Mouse (Mus musculus) splenic B cell, adult 2 months (primary cell): ENCODE results near the gene Lrrc36.

Experiments
- DNase-seq: peaks from one replicate; pipeline ENCODE4 v3.0.0-alpha.2; 2011; ENCODE audit warnings: low read depth, low spot score
- H3K27me3 ChIP-seq: 2 replicates; pipeline ENCODE4 v1.6.1; 2012; ENCODE audit warnings: mild to moderate bottlenecking, low read length, moderate library complexity, mixed read lengths; ENCODE audit not compliant: control insufficient read depth, poor library complexity, insufficient read depth, severe bottlenecking
- H3K36me3 ChIP-seq: 2 replicates; pipeline ENCODE4 v1.6.1; 2012; ENCODE audit warnings: mild to moderate bottlenecking, low read length, moderate library complexity, mixed read lengths; ENCODE audit not compliant: control insufficient read depth, poor library complexity, insufficient read depth, severe bottlenecking

Gene Lrrc36

DNA sequence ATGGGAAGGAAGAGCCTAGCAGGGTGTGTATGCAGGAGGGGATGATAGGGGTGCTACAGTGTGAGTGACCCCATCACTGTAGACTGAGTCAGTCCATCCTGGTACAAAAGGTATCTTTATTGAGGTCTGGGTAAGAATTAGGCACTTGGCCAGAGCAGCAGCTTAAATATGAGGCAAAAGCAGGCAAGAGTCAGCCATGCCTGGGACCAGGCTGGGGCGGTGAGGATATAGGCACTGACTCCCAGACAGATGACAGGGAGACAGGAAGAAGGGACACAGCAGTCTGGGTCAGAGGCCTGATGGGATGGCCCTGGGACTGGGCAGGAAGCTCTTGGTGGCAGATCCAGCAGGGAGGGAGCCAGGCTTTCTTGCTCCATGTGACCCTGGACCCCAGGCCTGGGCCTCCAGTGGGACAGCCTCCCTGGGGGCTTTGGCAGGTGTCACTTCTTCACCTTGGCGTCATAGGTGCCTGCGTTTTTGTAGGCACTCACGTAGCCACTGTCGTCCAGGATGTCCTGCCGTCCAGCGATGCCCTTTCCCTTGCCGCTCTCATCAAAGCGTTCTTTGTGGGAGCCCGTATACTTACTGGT is 54.1 kb downstream of the Lrrc36 start:
- no peak for DNase-seq
- Histone ChIP-seq H3K36me3 (no peaks in the 10 kb centered on the region), H3K27me3 (no peaks in the 10 kb centered on the region)

DNA sequence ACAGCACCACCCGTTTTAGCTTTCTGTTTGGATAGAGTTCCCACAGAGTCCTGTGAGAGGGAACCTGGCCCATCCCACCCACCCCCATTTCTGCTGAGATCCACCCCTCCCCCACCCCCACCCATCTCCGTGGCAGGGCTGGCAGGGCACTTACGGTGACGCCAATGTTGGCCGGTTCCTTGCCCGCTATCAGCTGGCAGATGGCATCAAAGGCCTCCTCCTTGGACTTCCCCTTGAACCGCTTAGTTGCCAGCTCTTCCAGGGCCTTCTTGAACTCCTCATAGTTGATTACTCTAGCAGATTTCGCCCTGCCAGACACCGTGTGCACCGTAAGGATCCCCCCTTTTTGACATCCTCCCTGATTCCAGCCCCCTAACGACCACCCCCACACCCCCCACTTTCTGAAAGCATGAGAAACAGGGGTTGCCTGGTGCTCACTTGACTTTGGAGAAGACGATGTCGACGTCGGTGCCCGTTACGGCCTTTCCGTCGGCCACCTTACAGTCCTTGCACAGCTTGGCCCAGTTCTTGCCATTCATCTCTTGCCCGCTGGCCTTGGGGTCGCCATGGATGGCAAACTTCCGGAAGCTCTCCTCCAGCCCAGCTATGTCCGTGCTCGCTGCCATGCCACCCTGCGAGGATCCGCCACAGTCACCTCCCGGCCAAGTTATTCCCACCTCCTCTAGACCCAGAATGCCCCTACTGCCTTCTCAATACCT is 54.8 kb downstream of the Lrrc36 start:
- Histone ChIP-seq H3K36me3 (no peaks in the 10 kb centered on the region), H3K27me3 (no peaks in the 10 kb centered on the region)
- no peak for DNase-seq

DNA sequence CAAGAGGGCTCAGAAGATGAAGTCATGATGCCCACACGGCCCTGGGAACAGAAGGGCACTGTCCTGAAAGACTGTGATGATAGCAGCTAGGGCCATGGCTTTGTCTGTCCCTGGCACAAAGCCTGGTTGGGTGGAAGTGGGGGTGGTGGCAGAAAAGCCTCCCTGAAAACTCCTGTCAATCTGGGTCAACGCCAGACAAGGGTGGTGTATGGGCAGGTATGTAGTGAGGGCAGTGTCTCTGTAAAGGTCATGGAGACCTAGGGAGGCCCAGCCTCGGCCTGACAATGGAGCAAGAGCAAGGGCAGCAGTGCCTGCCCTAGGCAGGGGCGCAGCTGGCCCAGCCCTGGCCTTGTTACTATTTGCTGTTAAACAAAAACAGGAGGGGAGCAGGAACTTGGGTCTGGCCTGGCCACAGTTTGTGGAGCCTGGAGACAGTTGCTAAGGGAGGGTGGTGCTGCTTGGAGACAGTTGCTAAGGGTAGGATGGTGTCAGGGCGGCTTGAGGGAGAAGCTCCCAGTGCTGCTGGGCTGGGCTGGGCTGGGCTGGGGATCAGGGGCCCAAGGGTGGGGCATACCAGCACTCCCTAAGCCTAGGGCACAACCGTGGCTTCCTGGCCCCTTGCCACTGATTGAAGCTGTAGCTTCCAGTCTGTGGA is 55.8 kb downstream of the Lrrc36 start:
- DNase-seq: no peak
- no peaks in the 10 kb centered on the region for H3K36me3 ChIP-seq
- no peaks in the 10 kb centered on the region for H3K27me3 ChIP-seq

DNA sequence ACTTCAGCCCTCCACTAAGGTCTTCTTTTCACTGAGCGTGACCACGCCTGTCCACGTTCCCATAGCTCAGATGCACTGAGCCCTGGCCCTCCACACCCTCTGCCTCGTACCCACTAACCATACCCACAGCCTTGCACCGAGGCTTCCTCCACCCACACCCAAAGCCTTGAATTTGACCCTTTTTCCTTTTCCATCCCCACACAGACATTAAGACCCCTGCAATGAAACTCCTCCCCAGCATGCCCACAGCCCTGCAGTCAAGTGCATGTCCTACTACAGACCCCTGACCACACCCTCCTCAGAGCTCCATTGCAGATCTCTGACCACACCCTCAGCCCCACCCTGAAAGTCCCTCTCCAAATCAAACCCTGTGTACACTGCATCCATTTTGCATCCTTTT is 56.4 kb downstream of the Lrrc36 start:
- Histone ChIP-seq H3K27me3 (no peaks in the 10 kb centered on the region), H3K36me3 (no peaks in the 10 kb centered on the region)
- DNase-seq: no peak

DNA sequence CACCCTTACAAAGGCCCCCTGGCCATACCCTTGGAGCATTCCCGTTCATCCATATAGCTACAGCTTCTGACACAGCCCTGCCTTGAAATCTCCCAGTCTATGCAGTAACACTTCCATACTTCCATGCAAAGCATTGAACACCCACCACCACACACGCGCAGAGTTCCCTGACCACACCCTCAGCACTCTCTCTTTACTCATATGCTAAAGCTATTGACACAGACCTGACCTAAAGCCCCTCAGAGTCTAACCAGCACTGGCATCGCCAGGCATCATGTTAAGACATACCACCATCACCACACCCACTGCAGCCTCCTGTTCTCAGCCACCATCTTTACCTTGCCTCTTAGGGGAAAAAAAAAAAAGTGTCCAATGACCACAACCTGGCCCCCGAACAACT is 56.9 kb downstream of the Lrrc36 start:
- no peaks in the 10 kb centered on the region for H3K36me3 ChIP-seq
- no peaks in the 10 kb centered on the region for H3K27me3 ChIP-seq
- no peak for DNase-seq

DNA sequence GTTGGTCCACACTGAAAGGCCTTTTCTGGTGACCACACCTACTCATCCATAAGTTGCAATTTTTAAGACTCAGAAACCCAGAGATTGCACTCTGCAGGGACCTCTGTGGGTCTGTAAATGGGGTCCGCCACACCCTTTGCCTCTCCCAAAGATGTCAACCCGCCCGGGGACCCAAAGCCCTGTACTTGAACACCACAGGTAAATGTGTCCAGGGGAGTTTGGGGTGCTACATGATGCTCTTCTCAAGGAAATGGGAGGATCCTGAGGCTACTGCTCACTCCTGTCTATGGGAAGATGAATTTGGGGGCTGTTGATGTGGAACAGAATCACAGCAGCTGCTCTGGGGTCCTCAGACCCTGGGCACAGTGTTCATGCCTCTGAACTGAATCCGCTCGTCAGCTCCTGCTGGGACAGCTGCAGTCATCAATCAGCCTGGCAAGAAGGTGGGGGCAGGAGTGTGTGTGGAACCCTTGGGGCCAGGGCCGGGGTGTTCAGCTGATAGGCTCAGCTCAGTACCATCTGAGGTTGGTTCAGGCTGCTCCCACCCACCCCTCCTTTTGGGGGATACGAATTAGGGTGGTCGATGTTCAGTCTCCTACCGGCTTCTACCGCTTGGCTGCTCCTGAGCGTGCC is 57.4 kb downstream of the Lrrc36 start:
- Histone ChIP-seq H3K27me3 (no peaks in the 10 kb centered on the region), H3K36me3 (no peaks in the 10 kb centered on the region)
- no peak for DNase-seq

DNA sequence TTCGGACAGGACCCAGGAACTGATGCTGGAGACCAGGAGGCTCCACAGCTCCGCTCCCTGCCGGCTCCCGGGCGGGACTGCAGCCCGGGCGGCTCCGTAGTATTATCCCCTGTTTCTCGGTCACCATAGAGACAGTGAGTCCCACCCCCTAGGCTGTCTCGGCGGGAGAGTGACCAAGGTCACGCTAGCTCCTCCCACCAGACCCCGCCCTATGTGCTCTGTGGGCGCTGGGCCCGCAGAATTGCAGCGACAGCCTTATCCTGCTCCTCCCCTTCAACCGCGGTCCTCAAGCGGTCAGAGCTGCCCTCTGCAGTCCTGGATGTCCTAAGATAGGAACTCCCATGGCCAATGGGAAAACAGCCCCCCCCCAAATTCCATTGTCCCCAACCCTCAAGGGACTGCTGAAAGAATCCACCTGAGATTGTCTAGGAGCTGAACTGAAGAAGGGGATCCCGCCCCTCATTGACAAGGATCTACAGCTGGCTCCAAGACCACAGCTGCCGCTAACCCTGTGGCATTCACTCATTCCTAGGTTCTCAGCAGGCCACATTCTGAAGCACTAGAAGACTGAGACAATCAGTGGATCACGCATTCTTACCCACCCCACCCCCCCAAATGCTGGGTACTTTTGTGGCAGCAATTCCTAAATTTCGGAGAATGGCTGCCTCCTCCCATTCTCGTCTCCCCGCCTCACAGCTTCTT is 58.1 kb downstream of the Lrrc36 start, which contains the start of gene Tppp3:
TSS of gene Tppp3 (minus strand) at position 213 of the 702 bp plus-strand sequence.
- H3K36me3 ChIP-seq: no peaks in the 10 kb centered on the region
- H3K27me3 ChIP-seq: no peaks in the 10 kb centered on the region
- DNase-seq: peak; percentile 23

DNA sequence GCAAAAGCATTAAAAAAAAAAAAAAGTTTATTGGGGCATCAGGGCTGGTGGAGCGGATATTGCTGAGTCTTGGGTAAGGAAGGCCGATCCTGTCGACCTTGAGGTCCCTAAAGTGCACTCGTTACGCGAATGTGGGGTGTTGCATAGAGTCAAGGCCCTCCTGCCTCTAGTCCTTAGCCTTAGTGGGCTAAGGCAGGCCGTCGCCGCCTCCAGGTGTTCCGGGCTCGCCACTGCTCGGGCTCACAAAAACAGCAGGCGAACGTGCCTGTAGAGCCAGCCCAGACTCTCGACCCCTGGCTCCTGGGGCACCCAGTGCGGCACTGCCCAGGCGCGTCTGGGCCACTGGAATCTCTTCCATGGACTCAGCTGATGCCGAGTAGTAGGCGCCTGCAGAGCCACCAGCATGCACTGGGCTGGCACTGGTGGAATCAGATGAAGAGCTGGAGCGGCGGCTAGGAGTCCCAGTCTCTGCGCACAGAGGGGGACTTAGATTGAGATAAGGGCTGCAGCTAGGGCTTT is 59.1 kb downstream of the Lrrc36 start:
- no peaks in the 10 kb centered on the region for H3K36me3 ChIP-seq
- DNase-seq: no peak
- no peaks in the 10 kb centered on the region for H3K27me3 ChIP-seq

DNA sequence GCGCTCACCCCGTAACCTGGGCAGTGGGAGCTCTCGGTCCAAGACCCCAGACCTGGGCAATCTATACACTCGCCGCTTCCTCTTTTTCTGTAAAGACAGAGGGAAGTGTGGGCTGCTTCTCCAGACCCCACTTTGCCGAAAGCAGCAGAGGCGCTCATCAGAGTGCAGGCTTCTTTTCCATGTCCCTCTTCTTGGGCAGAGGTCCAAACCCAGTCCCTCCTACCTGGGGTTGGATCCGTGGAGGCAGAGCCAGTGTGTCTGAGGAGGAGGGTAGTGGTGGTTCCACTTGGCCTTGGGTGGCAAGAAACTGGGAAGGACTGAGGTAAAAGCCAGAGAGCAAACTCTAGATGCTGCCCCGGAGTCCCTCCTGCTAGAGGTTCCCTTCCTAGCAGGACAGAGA is 59.6 kb downstream of the Lrrc36 start:
- Histone ChIP-seq H3K27me3 (no peaks in the 10 kb centered on the region), H3K36me3 (no peaks in the 10 kb centered on the region)
- DNase-seq: no peak

DNA sequence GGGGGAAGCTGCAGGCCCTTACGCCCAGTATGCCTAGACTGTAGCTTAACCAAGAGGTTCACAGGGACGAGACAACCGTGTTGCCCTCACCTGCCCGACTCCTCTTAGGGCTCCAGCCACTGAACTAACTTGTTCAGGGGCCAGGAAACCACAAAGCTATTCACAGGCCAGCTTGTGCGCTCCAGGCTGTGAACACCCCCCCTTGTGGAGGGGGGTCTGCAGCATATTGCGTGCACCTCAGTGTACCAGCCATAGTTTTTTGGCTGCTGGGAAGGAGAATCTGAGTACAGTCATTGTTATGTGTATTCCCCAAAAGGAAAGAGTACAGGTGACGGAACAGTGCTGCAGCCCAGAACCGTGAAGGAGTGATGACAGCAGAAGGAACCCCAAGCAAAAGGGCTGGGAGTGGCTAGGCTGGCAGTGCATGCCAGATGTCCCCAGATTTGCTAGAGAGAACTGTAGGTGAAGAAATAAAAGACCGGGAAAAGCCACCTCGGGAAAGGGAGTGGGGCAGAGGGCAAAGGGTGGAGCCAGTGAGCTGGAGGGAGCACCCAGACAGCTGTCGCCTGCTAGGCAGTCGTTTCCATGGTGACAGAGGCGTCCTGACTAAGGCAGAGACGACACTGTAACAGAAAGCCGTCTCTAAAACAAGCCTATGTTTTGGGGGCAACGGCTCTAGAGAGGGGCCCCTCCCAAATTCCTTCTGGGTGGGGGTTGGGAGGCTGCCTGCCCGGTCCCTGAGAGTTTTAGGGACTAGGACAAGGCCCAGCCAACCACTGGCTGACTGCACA is 60.6 kb downstream of the Lrrc36 start:
- DNase-seq: no peak
- no peaks in the 10 kb centered on the region for H3K27me3 ChIP-seq
- no peaks in the 10 kb centered on the region for H3K36me3 ChIP-seq

DNA sequence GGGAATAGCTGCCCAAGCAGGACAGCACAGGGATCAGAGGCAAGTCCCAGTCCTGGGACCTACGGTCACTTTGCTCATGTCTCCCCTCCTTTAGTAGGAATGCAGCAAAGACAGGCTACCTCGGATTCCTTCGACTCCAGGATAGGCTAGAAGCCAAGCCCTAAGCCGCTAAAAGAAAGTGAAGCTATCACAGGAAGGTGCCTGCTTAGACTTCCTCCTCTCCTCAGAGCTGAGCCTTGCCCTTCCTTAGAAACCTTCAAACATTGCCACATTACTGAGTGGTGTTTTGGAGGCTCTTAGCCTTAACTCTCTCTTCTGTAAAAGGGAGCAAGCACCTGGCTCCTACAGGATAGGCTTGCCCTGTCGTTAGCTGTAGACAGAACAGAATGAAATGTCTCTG is 61.3 kb downstream of the Lrrc36 start:
- H3K27me3 ChIP-seq: no peaks in the 10 kb centered on the region
- no peak for DNase-seq
- H3K36me3 ChIP-seq: no peaks in the 10 kb centered on the region

DNA sequence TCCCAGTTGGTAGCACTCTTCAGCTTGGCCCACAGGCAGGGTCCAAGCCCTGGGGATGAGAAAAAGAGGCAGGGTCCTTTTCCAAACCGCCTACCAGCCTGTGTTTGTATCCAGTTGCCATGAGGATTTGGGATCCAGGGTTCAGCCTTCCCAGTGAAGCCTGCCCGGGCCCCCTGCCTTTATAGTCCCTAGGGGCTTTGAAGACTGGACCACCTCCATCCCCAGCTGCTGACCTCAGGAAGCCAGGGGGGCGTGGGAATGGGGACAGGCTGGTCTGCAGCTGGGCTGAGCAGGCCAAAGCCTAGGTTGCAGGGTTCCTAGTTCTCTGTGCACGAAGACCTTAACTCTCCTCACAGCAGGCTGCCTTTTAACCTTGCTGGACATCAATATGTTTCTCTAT is 61.9 kb downstream of the Lrrc36 start:
- Histone ChIP-seq H3K27me3 (no peaks in the 10 kb centered on the region), H3K36me3 (no peaks in the 10 kb centered on the region)
- DNase-seq: no peak

DNA sequence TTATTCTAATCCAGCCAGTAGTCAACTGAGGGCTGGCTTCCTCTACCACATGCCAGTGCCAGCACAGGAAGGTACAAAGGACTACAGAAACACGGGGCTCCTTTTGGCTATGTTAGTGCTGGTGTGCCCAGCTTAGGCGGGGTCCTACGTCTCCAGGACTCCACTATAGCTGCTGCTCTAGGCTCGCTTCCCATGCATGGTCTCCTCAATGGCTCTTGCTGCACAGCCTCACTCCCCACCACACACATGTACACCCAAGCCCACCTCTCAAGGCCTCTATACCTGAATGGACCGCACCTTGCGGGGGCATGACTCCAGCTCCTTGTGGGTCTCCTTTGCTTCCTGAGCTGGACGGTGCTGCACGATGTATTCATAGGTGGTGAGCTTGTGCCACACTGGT is 62.4 kb downstream of the Lrrc36 start:
- DNase-seq: no peak

DNA sequence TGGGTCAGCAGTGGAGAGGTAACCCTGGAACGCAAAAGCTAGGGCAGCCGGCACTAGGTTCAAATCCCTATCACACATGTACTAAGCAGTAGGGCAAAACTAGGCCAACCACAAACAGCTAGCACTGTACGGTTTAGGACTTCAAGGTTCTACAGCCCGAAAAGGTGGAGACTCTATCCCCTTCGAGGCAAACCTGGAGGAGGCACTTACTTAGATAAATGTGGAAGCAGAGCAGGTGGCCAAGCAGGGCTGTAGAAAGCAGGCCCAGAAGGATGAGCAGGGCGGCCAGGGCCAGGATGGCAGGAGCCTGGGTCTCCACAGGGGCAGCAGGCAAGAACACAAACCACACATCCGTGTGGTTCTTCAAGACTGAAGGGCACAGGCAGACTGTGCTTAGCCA is 62.8 kb downstream of the Lrrc36 start:
- Histone ChIP-seq H3K36me3 (no peaks in the 10 kb centered on the region), H3K27me3 (no peaks in the 10 kb centered on the region)
- DNase-seq: no peak

More for the DNA sequence above, 62.4 kb downstream of the Lrrc36 start:
- Histone ChIP-seq H3K36me3 (no peaks in the 10 kb centered on the region), H3K27me3 (no peaks in the 10 kb centered on the region)
